Mouse (Mus musculus): Measurements from ENCODE around the gene Thy1.

DNA sequence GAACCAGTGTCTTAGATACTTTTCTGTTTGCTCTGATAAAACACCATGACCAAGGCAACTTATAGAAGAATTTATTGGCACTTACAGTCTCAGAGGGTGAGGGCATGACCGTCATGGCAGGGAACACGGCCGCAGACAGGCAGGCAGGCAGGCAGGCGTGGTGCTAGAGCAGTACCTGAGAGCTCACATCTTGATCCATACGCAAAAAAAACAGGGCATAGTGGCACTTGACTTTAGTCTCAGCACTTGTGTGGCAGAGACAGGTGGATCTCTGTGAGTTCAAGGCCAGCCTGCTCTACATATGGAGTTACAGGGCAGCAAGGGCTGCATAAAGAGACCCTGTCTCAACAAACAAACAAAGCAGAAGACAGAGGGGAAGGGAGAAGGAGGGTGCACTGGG is 9.9 kb upstream of the Thy1 start:
- TF ChIP-seq POLR2A (IDR thresholded peaks at IDR 0.05; ENCODE audit: borderline replicate concordance, extremely low read depth, insufficient read depth, insufficient read length, poor library complexity, severe bottlenecking) (no peak), CTCF (IDR thresholded peaks at IDR 0.05; ENCODE audit: borderline replicate concordance, extremely low read depth, insufficient read depth, insufficient read length) (no peak)

Data from brain, embryonic 14.5 days (tissue).